Mouse (Mus musculus) kidney, adult 10 weeks (tissue): ENCODE results near the gene Sprr2f. TPM values are rescaled to one million over a fixed set of nuclear protein-coding genes. Genes with fewer than 3 reads are reported as not detected.

Experiments
- polyA plus RNA-seq: library from polyadenylated mRNA; stranded (reverse); fragments of 350-450 nt; fragmentation: Illumina TruSeq; extraction: RNeasy Lipid Tissue Mini Kit (QIAGEN cat#74804); gene quantifications from one replicate; pipeline ENCODE4 v1.2.3, GENCODE M21; 2014; ENCODE audit warnings: low read depth, low replicate concordance

Gene Sprr2f
- polyA plus RNA-seq: not detected

DNA sequence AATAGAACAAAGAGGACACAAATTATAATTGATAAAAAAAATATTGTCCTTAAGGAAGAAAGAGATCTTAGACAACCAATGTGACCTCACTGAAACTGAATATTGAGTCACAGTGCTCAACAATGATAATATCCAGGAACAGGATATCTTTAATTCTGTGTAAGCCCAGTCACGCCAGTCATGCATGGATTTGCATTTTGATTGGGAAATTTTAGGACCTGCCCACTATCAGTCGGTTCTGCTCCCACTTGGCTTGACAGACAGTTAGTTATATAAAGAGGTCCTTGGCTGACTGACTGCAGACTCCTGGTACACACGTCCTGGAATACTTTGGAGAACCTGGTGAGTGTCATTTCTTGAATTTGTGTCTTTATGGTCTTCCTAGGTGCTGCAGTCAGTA, at the start of gene Sprr2f:
TSS of gene Sprr2f (plus strand) at position 301 of the 400 bp plus-strand sequence.

DNA sequence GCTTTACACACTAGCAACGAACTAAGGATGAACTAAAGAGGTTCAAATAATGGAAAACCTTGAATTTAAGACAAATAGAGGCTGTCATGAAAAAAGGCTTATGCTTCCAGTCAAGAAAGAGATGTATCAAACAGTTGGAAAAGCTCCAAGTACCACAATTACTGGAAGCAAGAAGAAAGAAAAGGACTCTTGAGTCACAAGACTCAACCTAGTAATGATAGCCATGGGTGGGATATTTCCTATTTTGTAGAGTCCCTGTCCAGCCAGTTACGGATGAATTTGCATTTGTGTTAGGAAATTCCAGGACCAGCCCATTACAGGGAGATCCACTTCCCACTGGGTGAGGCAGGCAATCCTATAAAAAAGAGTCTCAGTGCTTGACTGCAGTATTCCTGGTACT, 48.7 kb upstream of the Sprr2f start, which contains the start of gene Sprr2b:
TSS of gene Sprr2b (plus strand) at position 301 of the 400 bp plus-strand sequence.

GRCm38 (mm10) chr3:92338840-92339239, 26.1 kb upstream of the Sprr2f start, which contains the start of gene Sprr2d:
Gene Sprr2d (plus strand): TSS chr3:92339140.

GRCm38 (mm10) chr3:92351843-92352242, 13.1 kb upstream of the Sprr2f start, which contains the start of gene Sprr2e:
Gene Sprr2e (plus strand): TSS chr3:92352143.

DNA sequence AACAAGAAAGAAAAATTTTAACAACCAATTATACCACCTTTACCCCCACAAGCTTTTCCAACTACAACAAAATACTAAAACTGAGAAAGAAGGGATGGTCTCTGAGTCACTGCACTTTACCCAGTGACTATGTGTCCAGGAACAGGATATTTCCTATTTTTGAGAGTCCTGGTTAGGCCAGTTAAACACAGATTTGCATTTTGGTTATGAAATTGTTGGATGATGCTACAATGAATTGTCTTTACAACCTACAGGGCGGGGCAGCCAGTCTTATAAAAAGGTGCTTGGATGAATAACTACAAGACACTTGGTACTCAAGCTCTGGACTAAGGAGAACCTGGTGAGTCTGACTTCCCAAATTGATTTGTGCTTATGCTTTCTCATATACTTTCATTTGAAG, 20.4 kb downstream of the Sprr2f start, which contains the start of gene Sprr2h:
TSS of gene Sprr2h (plus strand) at position 301 of the 400 bp plus-strand sequence.

DNA sequence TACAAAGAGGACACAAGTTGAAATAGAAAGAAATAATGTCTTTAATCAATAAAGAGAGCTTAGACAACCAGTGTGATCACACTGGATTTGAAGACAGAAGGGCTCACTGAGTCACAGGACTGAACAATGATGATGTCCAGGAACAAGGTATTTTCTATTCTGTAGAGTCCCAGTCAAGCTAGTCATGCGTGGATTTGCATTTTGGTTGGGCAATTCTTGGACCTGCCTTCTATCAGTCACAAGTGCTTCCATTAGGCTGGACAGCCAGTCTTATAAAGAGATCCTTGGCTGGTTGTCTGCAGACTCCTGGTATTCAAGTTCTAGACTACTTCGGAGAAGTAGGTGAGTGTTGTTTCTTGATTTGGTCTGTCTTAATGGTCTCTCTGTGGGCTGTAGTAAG, 42.7 kb downstream of the Sprr2f start, which contains the start of gene Sprr2i:
TSS of gene Sprr2i (plus strand) at position 301 of the 400 bp plus-strand sequence.

Other genes with a start within 250 kb of the Sprr2f start
- not detected for gene Prr9, start 241.2 kb upstream of the Sprr2f start, polyA plus RNA-seq
- not detected for gene Lelp1, start 222.4 kb upstream of the Sprr2f start, polyA plus RNA-seq
- 1.1 TPM for gene Sprr2a1, start 149.4 kb upstream of the Sprr2f start, polyA plus RNA-seq
- gene Sprr2a2, start 149.3 kb upstream of the Sprr2f start, polyA plus RNA-seq: 11.2 TPM
- gene Sprr2a3, start 79.8 kb upstream of the Sprr2f start, polyA plus RNA-seq: 0.85 TPM
- gene Sprr2b, start 48.6 kb upstream of the Sprr2f start, polyA plus RNA-seq: not detected
- not detected for gene Sprr2d, start 26.0 kb upstream of the Sprr2f start, polyA plus RNA-seq
- not detected for gene Sprr2e, start 13.0 kb upstream of the Sprr2f start, polyA plus RNA-seq
- gene Sprr2h, start 20.5 kb downstream of the Sprr2f start, polyA plus RNA-seq: not detected
- not detected for gene Sprr2i, start 42.8 kb downstream of the Sprr2f start, polyA plus RNA-seq
- gene Sprr2j-ps, start 52.9 kb downstream of the Sprr2f start, polyA plus RNA-seq: not detected
- 4.8 TPM for gene Gm9774, start 64.2 kb downstream of the Sprr2f start, polyA plus RNA-seq
- gene Sprr2k, start 67.4 kb downstream of the Sprr2f start, polyA plus RNA-seq: not detected
- gene Sprr1b, start 73.6 kb downstream of the Sprr2f start, polyA plus RNA-seq: not detected
- gene Sprr3, start 93.5 kb downstream of the Sprr2f start, polyA plus RNA-seq: not detected
- gene Sprr1a, start 120.7 kb downstream of the Sprr2f start, polyA plus RNA-seq: 9.1 TPM
- not detected for gene Sprr4, start 135.3 kb downstream of the Sprr2f start, polyA plus RNA-seq
- gene 2310046K23Rik, start 169.3 kb downstream of the Sprr2f start, polyA plus RNA-seq: not detected
- 0.24 TPM for gene Ivl, start 208.5 kb downstream of the Sprr2f start, polyA plus RNA-seq
- 2.1 TPM for gene Smcp, start 223.8 kb downstream of the Sprr2f start, polyA plus RNA-seq
- gene 2210017I01Rik, start 242.3 kb downstream of the Sprr2f start, polyA plus RNA-seq: not detected